Mouse (Mus musculus): ENCODE results near the gene Pou4f1. TPM values are rescaled to one million over a fixed set of nuclear protein-coding genes. Genes with fewer than 3 reads are reported as not detected.
A peak's percentile ranks its signal among the peaks of the same experiment; 100 is the strongest.
"Not testable (repeated sequence)": the region's sequence is repeated elsewhere in the genome, so short reads cannot be mapped to it uniquely, and the experiment has no call there.

The Pou4f1 gene
- total RNA-seq (2014; rRNA removed): 17.3 and 17.6 TPM in 2 replicates
- 40.8 and 43.1 TPM in 2 replicates for polyA plus RNA-seq (2015; fragmentation: Nextera tagmentation; extraction: Ambion mirVana)

GRCm38 (mm10) chr14:104467966-104468622 is at the start of gene Pou4f1:
Gene Pou4f1 (minus strand): TSS chr14:104467999.
- peak within 1 kb of the TSS; percentile 61 for H3K9ac ChIP-seq (replicated peaks; ENCODE audit: low read length, poor library complexity, severe bottlenecking)
- DNase-seq (ENCODE audit: low spot score): peak; percentile 71
- H3K4me2 ChIP-seq (ENCODE audit: low read depth, low read length, poor library complexity, severe bottlenecking): peak within 1 kb of the TSS; percentile 71
- H3K4me1 ChIP-seq (ENCODE audit: insufficient read depth, low read length): peaks cover 3% of the 10 kb centered on the region
- no peaks in the 10 kb centered on the region for H3K9me3 ChIP-seq (ENCODE audit: low read length)
- ATAC-seq (ENCODE audit: low FRiP score): peak; percentile 90
- no peaks in the 10 kb centered on the region for H3K36me3 ChIP-seq (ENCODE audit: insufficient read depth, low read length)
- peak within 1 kb of the TSS; percentile 68; the same call in 1 of the 2 replicates for H3K27ac ChIP-seq (ENCODE audit: low read depth, low read length)
- peak within 1 kb of the TSS; percentile 60 for H3K4me3 ChIP-seq (ENCODE audit: low read depth, low read length)
- TF ChIP-seq CTCF (IDR thresholded peaks at IDR 0.05): no peak
- H3K27me3 ChIP-seq (ENCODE audit: insufficient read depth, low read length): peaks cover 67% of the 10 kb centered on the region
- under 1% methylated on average over 55 of the region's 62 CpGs for WGBS

GRCm38 (mm10) chr14:104511664-104512063 is 43.9 kb upstream of the Pou4f1 start:
- Histone ChIP-seq H3K27me3 (ENCODE audit: insufficient read depth, low read length) (no peaks in the 10 kb centered on the region), H3K9ac (replicated peaks; ENCODE audit: low read length, poor library complexity, severe bottlenecking) (no peak overlapping the region), H3K4me2 (ENCODE audit: low read depth, low read length, poor library complexity, severe bottlenecking) (no peak overlapping the region), H3K4me3 (ENCODE audit: low read depth, low read length) (no peak overlapping the region), H3K9me3 (ENCODE audit: low read length) (no peaks in the 10 kb centered on the region), H3K4me1 (ENCODE audit: insufficient read depth, low read length) (no peaks in the 10 kb centered on the region), H3K36me3 (ENCODE audit: insufficient read depth, low read length) (peaks cover 8% of the 10 kb centered on the region; the same call in 1 of the 2 replicates), H3K27ac (ENCODE audit: low read depth, low read length) (no peak overlapping the region)
- ATAC-seq (ENCODE audit: low FRiP score) (no peak), DNase-seq (ENCODE audit: low spot score) (no peak)
- WGBS: 92% methylated on average over 1 of the region's 1 CpGs
- no peak for TF ChIP-seq CTCF (IDR thresholded peaks at IDR 0.05)

GRCm38 (mm10) chr14:104502761-104503160 is 35.0 kb upstream of the Pou4f1 start:
- not testable (repeated sequence) for DNase-seq (ENCODE audit: low spot score); H3K9me3 ChIP-seq (ENCODE audit: low read length); H3K9ac ChIP-seq (replicated peaks; ENCODE audit: low read length, poor library complexity, severe bottlenecking); H3K4me3 ChIP-seq (ENCODE audit: low read depth, low read length); H3K27ac ChIP-seq (ENCODE audit: low read depth, low read length); ATAC-seq (ENCODE audit: low FRiP score); H3K4me2 ChIP-seq (ENCODE audit: low read depth, low read length, poor library complexity, severe bottlenecking); H3K27me3 ChIP-seq (ENCODE audit: insufficient read depth, low read length); H3K4me1 ChIP-seq (ENCODE audit: insufficient read depth, low read length)
- WGBS: 86% methylated on average over 3 of the region's 3 CpGs
- peaks cover 34% of the 10 kb centered on the region; the same call in 1 of the 2 replicates for H3K36me3 ChIP-seq (ENCODE audit: insufficient read depth, low read length)

- H3K9me3 ChIP-seq (ENCODE audit: low read length): no peaks in the 10 kb centered on the region
- H3K4me2 ChIP-seq (ENCODE audit: low read depth, low read length, poor library complexity, severe bottlenecking): no peak overlapping the region
- no peak for TF ChIP-seq CTCF (IDR thresholded peaks at IDR 0.05)
- DNase-seq (ENCODE audit: low spot score) (no peak), ATAC-seq (ENCODE audit: low FRiP score) (no peak)
- H3K4me1 ChIP-seq (ENCODE audit: insufficient read depth, low read length): no peaks in the 10 kb centered on the region
- 92% methylated on average over 8 of the region's 8 CpGs for WGBS
- no peak overlapping the region for H3K9ac ChIP-seq (replicated peaks; ENCODE audit: low read length, poor library complexity, severe bottlenecking)
- H3K27me3 ChIP-seq (ENCODE audit: insufficient read depth, low read length): peaks cover 14% of the 10 kb centered on the region
- H3K4me3 ChIP-seq (ENCODE audit: low read depth, low read length): no peak overlapping the region
- H3K27ac ChIP-seq (ENCODE audit: low read depth, low read length): no peak overlapping the region
- H3K36me3 ChIP-seq (ENCODE audit: insufficient read depth, low read length): peaks cover 3% of the 10 kb centered on the region; the same call in 1 of the 2 replicates
Measured at GRCm38 (mm10) chr14:104479751-104480150, 12.0 kb upstream of the Pou4f1 start.

- Histone ChIP-seq H3K4me1 (ENCODE audit: insufficient read depth, low read length) (no peaks in the 10 kb centered on the region), H3K27me3 (ENCODE audit: insufficient read depth, low read length) (peaks cover 26% of the 10 kb centered on the region), H3K36me3 (ENCODE audit: insufficient read depth, low read length) (peaks cover 3% of the 10 kb centered on the region; the same call in 1 of the 2 replicates), H3K4me3 (ENCODE audit: low read depth, low read length) (no peak overlapping the region), H3K9me3 (ENCODE audit: low read length) (no peaks in the 10 kb centered on the region), H3K4me2 (ENCODE audit: low read depth, low read length, poor library complexity, severe bottlenecking) (no peak overlapping the region), H3K9ac (replicated peaks; ENCODE audit: low read length, poor library complexity, severe bottlenecking) (no peak overlapping the region), H3K27ac (ENCODE audit: low read depth, low read length) (no peak overlapping the region)
- ATAC-seq (ENCODE audit: low FRiP score) (no peak), DNase-seq (ENCODE audit: low spot score) (no peak)
- 50% methylated on average over 5 of the region's 5 CpGs for WGBS
- no peak for TF ChIP-seq CTCF (IDR thresholded peaks at IDR 0.05)
Measured at GRCm38 (mm10) chr14:104478593-104478992, 10.8 kb upstream of the Pou4f1 start.

GRCm38 (mm10) chr14:104477616-104478015 is 9.8 kb upstream of the Pou4f1 start:
- Histone ChIP-seq H3K36me3 (ENCODE audit: insufficient read depth, low read length) (peaks cover 3% of the 10 kb centered on the region; the same call in 1 of the 2 replicates), H3K4me3 (ENCODE audit: low read depth, low read length) (no peak overlapping the region), H3K27me3 (ENCODE audit: insufficient read depth, low read length) (peaks cover 33% of the 10 kb centered on the region), H3K9me3 (ENCODE audit: low read length) (no peaks in the 10 kb centered on the region), H3K4me1 (ENCODE audit: insufficient read depth, low read length) (peaks cover 5% of the 10 kb centered on the region; the same call in 1 of the 2 replicates), H3K4me2 (ENCODE audit: low read depth, low read length, poor library complexity, severe bottlenecking) (no peak overlapping the region), H3K27ac (ENCODE audit: low read depth, low read length) (no peak overlapping the region), H3K9ac (replicated peaks; ENCODE audit: low read length, poor library complexity, severe bottlenecking) (no peak overlapping the region)
- ATAC-seq (ENCODE audit: low FRiP score) (no peak), DNase-seq (ENCODE audit: low spot score) (no peak)
- no peak for TF ChIP-seq CTCF (IDR thresholded peaks at IDR 0.05)
- 93% methylated on average over 8 of the region's 8 CpGs for WGBS
